Mouse (Mus musculus) heart, embryonic 10.5 days (tissue): ENCODE measurements around the gene Nkap. TPM values are rescaled to one million over a fixed set of nuclear protein-coding genes. Genes with fewer than 3 reads are reported as not detected.
"Not testable (repeated sequence)": the region's sequence is repeated elsewhere in the genome, so short reads cannot be mapped to it uniquely, and the experiment has no call there.

ENCODE experiments used
- DNase-seq: peaks from one replicate; pipeline ENCODE4 v3.0.0-alpha.2; 2017; ENCODE audit warnings: low spot score
- H3K27ac ChIP-seq: fragments of 300-500 bp; sonication (generic); 2 replicates; pipeline ENCODE4 v1.5.1; 2016; ENCODE audit warnings: mild to moderate bottlenecking
- H3K27me3 ChIP-seq: fragments of 300-500 bp; sonication (generic); 2 replicates; pipeline ENCODE4 v1.6.1; 2016; ENCODE audit warnings: mild to moderate bottlenecking; ENCODE audit not compliant: poor library complexity, insufficient read depth, severe bottlenecking
- H3K36me3 ChIP-seq: fragments of 300-500 bp; sonication (generic); 2 replicates; pipeline ENCODE4 v1.6.1; 2016; ENCODE audit warnings: mild to moderate bottlenecking, moderate library complexity
- H3K4me1 ChIP-seq: fragments of 300-500 bp; sonication (generic); 2 replicates; pipeline ENCODE4 v1.6.1; 2016; ENCODE audit warnings: mild to moderate bottlenecking
- H3K4me3 ChIP-seq: fragments of 300-500 bp; sonication (generic); 2 replicates; pipeline ENCODE4 v1.5.1; 2016; ENCODE audit warnings: mild to moderate bottlenecking, moderate library complexity
- H3K9me3 ChIP-seq: fragments of 300-500 bp; sonication (generic); 2 replicates; pipeline ENCODE4 v1.6.1; 2016; ENCODE audit warnings: mild to moderate bottlenecking, moderate library complexity
- WGBS: fragments of 180-500 bp; shearing (Covaris S2); methylation state at CpG from one replicate; pipeline ENCODE4 v1.1.7; 2016; 5-methylcytosine and 5-hydroxymethylcytosine counted together
- polyA plus RNA-seq: library from polyadenylated mRNA; unstranded; fragments of >200 nt; fragmentation: Nextera tagmentation; extraction: Ambion mirVana; gene quantifications from 2 replicates; pipeline ENCODE4 v1.2.1, GENCODE M21; 2016

The Nkap gene
- 12.8 and 13.6 TPM in 2 replicates for polyA plus RNA-seq

- peak; percentile 78 for DNase-seq
- H3K27ac ChIP-seq, result peak within 1 kb of the TSS; percentile 89
- H3K4me3 ChIP-seq, result peak within 1 kb of the TSS; percentile 75
- no peaks in the 10 kb centered on the region for H3K27me3 ChIP-seq
- H3K4me1 ChIP-seq, result no peaks in the 10 kb centered on the region
- no peaks in the 10 kb centered on the region for H3K36me3 ChIP-seq
- no peaks in the 10 kb centered on the region for H3K9me3 ChIP-seq
- WGBS, result 13% methylated on average over 57 of the region's 58 CpGs
These were observed at the start of gene Nkap for GRCm38 (mm10) chrX:37126671-37127358. Gene Nkap, plus strand, starts transcription at chrX:37126795.

DNA sequence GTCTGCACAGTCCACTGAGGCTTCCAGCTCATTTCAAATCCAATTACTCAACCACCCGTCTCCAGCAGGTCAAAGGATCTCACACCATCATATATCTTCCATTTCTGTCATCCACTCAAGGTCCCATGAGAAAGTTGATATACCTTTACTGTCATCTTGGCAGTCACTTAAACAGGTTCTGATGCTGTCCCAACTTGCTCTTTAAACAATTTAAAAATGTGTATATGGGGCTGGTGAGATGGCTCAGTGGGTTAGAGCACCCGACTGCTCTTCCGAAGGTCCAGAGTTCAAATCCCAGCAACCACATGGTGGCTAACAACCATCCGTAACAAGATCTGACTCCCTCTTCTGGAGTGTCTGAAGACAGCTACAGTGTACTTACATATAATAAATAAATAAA is 46.2 kb upstream of the Nkap start:
- H3K4me3 ChIP-seq, DNase-seq, H3K27me3 ChIP-seq, H3K27ac ChIP-seq, H3K4me1 ChIP-seq, H3K9me3 ChIP-seq: not testable (repeated sequence)
- peaks cover 16% of the 10 kb centered on the region; the same call in 1 of the 2 replicates for H3K36me3 ChIP-seq
- WGBS, result 80% methylated on average over 4 of the region's 4 CpGs

- Histone ChIP-seq H3K9me3 (no peaks in the 10 kb centered on the region), H3K27ac (no peak overlapping the region), H3K4me1 (no peaks in the 10 kb centered on the region), H3K27me3 (no peaks in the 10 kb centered on the region), H3K4me3 (no peak overlapping the region), H3K36me3 (peaks cover 16% of the 10 kb centered on the region; the same call in 1 of the 2 replicates)
- DNase-seq, result no peak
- 53% methylated on average over 6 of the region's 6 CpGs for WGBS
These were observed 45.4 kb upstream of the Nkap start for GRCm38 (mm10) chrX:37081194-37081593.

DNA sequence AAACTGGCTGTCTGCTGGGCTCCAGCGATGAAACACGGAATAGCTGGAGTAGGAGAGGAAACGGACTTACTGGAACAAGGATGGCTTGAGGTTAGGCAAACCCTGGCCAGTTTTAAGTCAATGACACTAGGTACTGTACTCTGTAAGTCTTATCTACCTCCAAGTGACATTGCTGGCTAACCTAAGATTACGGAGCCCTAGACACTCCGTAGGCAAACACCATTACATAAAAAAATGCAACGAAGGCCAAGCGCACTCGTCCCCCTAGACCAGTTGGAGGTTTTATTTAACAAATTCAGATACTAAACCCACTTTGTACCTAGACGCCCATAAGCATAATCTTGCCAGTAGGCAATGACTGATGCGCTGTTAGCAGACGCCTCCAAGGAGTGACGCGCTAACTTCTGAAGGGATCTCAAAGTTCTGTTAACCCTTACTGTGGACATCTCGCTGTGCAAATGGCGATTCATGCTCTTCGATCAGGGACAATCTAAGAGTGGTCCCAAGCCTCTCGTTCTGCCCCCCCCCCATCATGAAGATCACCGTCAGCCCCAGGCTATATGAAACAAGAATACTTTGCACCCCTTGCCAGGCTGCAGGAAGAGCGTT is 42.2 kb upstream of the Nkap start:
- Histone ChIP-seq H3K9me3 (no peaks in the 10 kb centered on the region), H3K27me3 (no peaks in the 10 kb centered on the region), H3K27ac (peak overlapping the region; percentile 90), H3K4me3 (peak overlapping the region; percentile 65), H3K36me3 (peaks cover 16% of the 10 kb centered on the region; the same call in 1 of the 2 replicates), H3K4me1 (no peaks in the 10 kb centered on the region)
- WGBS, result 19% methylated on average over 19 of the region's 19 CpGs
- no peak for DNase-seq

DNA sequence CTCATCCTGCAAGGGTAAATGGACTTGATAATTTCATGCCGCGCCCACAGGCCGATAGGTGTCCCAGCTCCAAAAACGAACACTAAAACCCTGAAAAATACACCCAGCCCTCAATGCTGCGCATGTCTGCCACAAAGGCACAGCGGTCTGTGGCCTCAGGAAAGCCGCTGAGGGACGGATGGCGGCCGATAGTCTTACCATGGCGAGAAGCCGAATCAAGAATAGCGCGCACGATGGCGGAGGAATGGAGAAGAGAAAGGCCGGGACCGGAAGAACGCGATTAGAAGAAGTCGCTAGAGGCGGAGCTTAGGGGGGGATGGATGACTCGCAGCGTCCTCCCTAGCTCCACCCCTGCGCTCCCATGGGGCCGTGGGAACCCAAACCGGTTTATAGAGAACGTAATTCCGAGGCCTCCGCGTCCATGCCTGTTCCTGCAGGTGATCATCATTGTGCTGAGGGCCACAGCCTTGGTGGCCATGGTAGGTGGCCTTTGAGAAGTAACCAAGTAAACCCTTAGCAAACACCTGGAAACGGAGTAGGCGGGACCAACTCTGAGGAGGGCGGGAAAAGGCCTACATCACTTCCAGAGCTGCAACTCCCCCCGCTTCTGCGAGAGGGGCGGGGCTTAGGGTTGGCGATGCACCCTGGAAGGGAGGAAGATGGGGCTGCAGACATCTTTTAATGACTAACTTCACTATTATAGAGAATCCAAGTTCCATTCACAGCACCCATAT is 41.5 kb upstream of the Nkap start, which contains the start of gene Rpl39:
Rpl39 (minus strand) TSS at position 476 of the 734 bp plus-strand sequence.
- H3K4me3 ChIP-seq, result peak within 1 kb of the TSS; percentile 65
- H3K9me3 ChIP-seq, result no peaks in the 10 kb centered on the region
- 14% methylated on average over 38 of the region's 38 CpGs for WGBS
- H3K27me3 ChIP-seq, result no peaks in the 10 kb centered on the region
- peak; percentile 92 for DNase-seq
- H3K4me1 ChIP-seq, result no peaks in the 10 kb centered on the region
- H3K27ac ChIP-seq, result peak within 1 kb of the TSS; percentile 90
- H3K36me3 ChIP-seq, result peaks cover 16% of the 10 kb centered on the region; the same call in 1 of the 2 replicates

- peaks cover 16% of the 10 kb centered on the region; the same call in 1 of the 2 replicates for H3K36me3 ChIP-seq
- WGBS, result 23% methylated on average over 9 of the region's 9 CpGs
- H3K9me3 ChIP-seq, result no peaks in the 10 kb centered on the region
- H3K4me3 ChIP-seq, result peak overlapping the region; percentile 65
- no peaks in the 10 kb centered on the region for H3K27me3 ChIP-seq
- H3K4me1 ChIP-seq, result no peaks in the 10 kb centered on the region
- peak overlapping the region; percentile 90 for H3K27ac ChIP-seq
- no peak for DNase-seq
These were observed 40.9 kb upstream of the Nkap start for GRCm38 (mm10) chrX:37085665-37086064.

GRCm38 (mm10) chrX:37088778-37089177 is 37.8 kb upstream of the Nkap start:
- no peaks in the 10 kb centered on the region for H3K9me3 ChIP-seq
- no peak overlapping the region for H3K4me3 ChIP-seq
- H3K4me1 ChIP-seq, result no peaks in the 10 kb centered on the region
- H3K27ac ChIP-seq, result no peak overlapping the region
- peaks cover 3% of the 10 kb centered on the region; the same call in 1 of the 2 replicates for H3K36me3 ChIP-seq
- no peak for DNase-seq
- 76% methylated on average over 1 of the region's 1 CpGs for WGBS
- H3K27me3 ChIP-seq, result no peaks in the 10 kb centered on the region

- H3K36me3 ChIP-seq, result peaks cover 12% of the 10 kb centered on the region; the same call in 1 of the 2 replicates
- H3K27me3 ChIP-seq, result no peaks in the 10 kb centered on the region
- no peak overlapping the region for H3K27ac ChIP-seq
- H3K4me3 ChIP-seq, result no peak overlapping the region
- 78% methylated on average over 3 of the region's 3 CpGs for WGBS
- H3K4me1 ChIP-seq, result no peaks in the 10 kb centered on the region
- DNase-seq, result no peak
- H3K9me3 ChIP-seq, result no peaks in the 10 kb centered on the region
These were observed 35.1 kb upstream of the Nkap start for GRCm38 (mm10) chrX:37091457-37091856.

DNA sequence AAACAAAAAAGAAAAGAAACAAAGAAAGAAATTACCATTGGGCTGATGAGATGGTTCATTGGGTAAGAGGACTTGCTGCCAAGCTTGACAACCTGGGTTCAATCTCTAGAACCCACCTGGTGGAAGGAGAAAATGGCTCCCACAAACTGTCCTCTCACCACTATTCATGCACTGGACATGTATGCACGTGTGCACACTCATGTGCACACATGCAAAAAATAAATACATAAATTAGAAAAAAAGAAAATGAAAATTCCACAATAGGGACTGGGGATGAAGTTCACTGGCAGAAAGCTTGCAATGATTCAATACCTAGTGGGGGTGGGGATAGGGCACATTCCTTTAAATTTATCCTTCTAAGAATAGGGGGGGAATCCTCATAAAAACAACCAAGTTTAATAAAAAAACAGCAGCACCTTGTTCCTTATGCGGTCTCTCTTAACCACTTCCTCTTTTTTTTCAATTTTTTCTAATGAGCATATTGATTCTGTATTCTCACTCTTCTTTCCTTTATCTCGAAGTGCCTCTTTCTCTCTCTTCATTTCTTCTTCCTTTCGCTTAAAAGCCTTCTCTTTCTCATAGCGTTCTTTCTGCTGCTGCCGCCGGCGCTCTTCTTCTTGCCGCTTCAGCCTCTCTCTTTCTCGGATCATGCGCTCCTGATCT is 31.4 kb upstream of the Nkap start:
- WGBS, result 84% methylated on average over 11 of the region's 11 CpGs
- no peak for DNase-seq
- peaks cover 23% of the 10 kb centered on the region; the same call in 1 of the 2 replicates for H3K36me3 ChIP-seq

GRCm38 (mm10) chrX:37098681-37099080 is 27.9 kb upstream of the Nkap start:
- Histone ChIP-seq H3K36me3 (peaks cover 20% of the 10 kb centered on the region; the same call in 1 of the 2 replicates), H3K4me3 (no peak overlapping the region), H3K9me3 (no peaks in the 10 kb centered on the region), H3K27ac (no peak overlapping the region), H3K4me1 (no peaks in the 10 kb centered on the region), H3K27me3 (no peaks in the 10 kb centered on the region)
- WGBS, result 86% methylated on average over 3 of the region's 3 CpGs
- DNase-seq, result no peak

More for the DNA sequence above, 31.4 kb upstream of the Nkap start:
- H3K4me1 ChIP-seq, result no peaks in the 10 kb centered on the region
- H3K9me3 ChIP-seq, result no peaks in the 10 kb centered on the region
- no peaks in the 10 kb centered on the region for H3K27me3 ChIP-seq
- no peak overlapping the region for H3K4me3 ChIP-seq
- no peak overlapping the region for H3K27ac ChIP-seq

DNA sequence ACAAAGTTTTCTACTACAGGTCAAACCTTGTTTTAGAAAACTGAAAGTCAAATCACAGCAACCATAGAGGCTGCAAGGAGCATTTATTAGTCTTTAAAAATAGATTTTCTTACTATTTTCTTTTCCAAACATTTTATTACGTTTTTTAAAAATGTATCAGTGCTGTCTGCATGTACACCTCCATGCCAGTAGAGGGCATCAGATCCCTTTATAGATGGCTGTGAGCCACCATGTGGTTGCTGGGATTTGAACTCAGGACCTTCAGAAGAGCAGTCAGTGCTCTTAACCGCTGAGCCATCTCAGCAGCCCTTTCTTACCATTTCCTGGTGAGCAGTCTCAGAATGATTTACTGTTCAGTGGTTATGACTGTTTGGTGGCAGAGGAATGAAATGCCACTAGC is 22.8 kb upstream of the Nkap start:
- DNase-seq, result no peak
- Histone ChIP-seq H3K4me1 (no peaks in the 10 kb centered on the region), H3K27me3 (no peaks in the 10 kb centered on the region), H3K27ac (no peak overlapping the region), H3K4me3 (no peak overlapping the region), H3K9me3 (no peaks in the 10 kb centered on the region), H3K36me3 (peaks cover 7% of the 10 kb centered on the region; the same call in 1 of the 2 replicates)
- WGBS, result 75% methylated on average over 2 of the region's 2 CpGs

DNA sequence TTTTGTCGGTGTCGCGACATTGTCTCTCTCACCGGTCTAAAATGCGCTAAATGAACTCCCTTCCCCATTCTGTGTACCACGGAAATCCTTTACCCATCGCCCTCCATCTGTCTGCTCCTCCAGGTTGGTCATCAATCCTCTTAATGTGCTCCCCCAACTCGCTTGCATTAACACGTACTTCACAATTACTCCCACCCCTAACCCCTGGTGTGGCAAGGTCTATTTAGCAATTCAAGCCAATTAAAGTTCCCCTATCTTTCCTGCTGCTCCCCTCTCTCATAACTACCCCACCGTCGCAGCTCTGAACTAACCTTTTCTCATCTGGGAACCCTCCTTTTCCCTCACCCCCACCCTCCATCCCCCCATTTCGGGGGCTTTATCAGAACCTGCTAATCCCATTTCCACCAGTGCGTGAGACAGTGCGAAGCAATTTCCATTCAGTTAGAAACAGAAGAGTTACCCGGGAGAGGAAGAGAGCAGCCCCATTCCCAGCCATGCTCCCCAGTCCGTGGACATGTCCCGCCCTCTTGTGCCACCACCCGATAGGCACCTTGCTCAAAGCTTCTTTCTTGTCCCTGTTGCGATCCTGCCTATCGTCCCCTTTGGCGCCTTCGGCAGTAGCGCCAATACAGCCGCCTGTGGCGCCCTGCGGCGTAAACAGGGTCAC is 16.9 kb upstream of the Nkap start:
- Histone ChIP-seq H3K27ac (peak overlapping the region; percentile 88), H3K36me3 (no peaks in the 10 kb centered on the region), H3K4me3 (peak overlapping the region; percentile 66), H3K27me3 (no peaks in the 10 kb centered on the region), H3K9me3 (no peaks in the 10 kb centered on the region), H3K4me1 (no peaks in the 10 kb centered on the region)
- DNase-seq, result no peak
- 9% methylated on average over 27 of the region's 27 CpGs for WGBS
